Mouse (Mus musculus): Measurements from ENCODE around the gene Reep3. TPM values are rescaled to one million over a fixed set of nuclear protein-coding genes. Genes with fewer than 3 reads are reported as not detected.

Reep3 gene
- polyA plus RNA-seq, 1 experiment from 2014 or later = 54.9 TPM

- Histone ChIP-seq H3K4me2 (0 out of 2 replicates have a peak overlapping the region, but pooled peaks have one; percentile 13), H3K36me3 (no peaks in the 10 kb centered on the region), H3K4me3 (no peak overlapping the region), H3K9me3 (no peaks in the 10 kb centered on the region), H3K4me1 (peaks cover 48% of the 10 kb centered on the region), H3K9ac (no peak overlapping the region), H3K27ac (peak overlapping the region; percentile 73), H3K27me3 (no peaks in the 10 kb centered on the region)
- ATAC-seq (ENCODE audit: insufficient number of reproducible peaks, low FRiP score, low TSS enrichment, low read depth) = no peak
- 29% methylated on average over 7 of the region's 7 CpGs for WGBS
Observed at GRCm38 (mm10) chr10:67058297-67058696, 38.4 kb downstream of the Reep3 start.

- no peak overlapping the region for H3K4me2 ChIP-seq
- 80% methylated on average over 6 of the region's 6 CpGs for WGBS
- no peaks in the 10 kb centered on the region for H3K27me3 ChIP-seq
- no peaks in the 10 kb centered on the region for H3K9me3 ChIP-seq
- H3K4me1 ChIP-seq = peaks cover 52% of the 10 kb centered on the region
- H3K36me3 ChIP-seq = no peaks in the 10 kb centered on the region
- no peak overlapping the region for H3K4me3 ChIP-seq
- peak overlapping the region; percentile 73 for H3K27ac ChIP-seq
- H3K9ac ChIP-seq = no peak overlapping the region
- no peak for ATAC-seq (ENCODE audit: insufficient number of reproducible peaks, low FRiP score, low TSS enrichment, low read depth)
Observed at GRCm38 (mm10) chr10:67057696-67058095, 39.0 kb downstream of the Reep3 start.

- no peak overlapping the region for H3K9ac ChIP-seq
- peaks cover 56% of the 10 kb centered on the region for H3K4me1 ChIP-seq
- ATAC-seq (ENCODE audit: insufficient number of reproducible peaks, low FRiP score, low TSS enrichment, low read depth) = no peak
- no peak overlapping the region for H3K27ac ChIP-seq
- H3K36me3 ChIP-seq = no peaks in the 10 kb centered on the region
- no peaks in the 10 kb centered on the region for H3K9me3 ChIP-seq
- no peak overlapping the region for H3K4me3 ChIP-seq
- no peaks in the 10 kb centered on the region for H3K27me3 ChIP-seq
- no peak overlapping the region for H3K4me2 ChIP-seq
Observed at GRCm38 (mm10) chr10:67057208-67057607, 39.5 kb downstream of the Reep3 start.

DNA sequence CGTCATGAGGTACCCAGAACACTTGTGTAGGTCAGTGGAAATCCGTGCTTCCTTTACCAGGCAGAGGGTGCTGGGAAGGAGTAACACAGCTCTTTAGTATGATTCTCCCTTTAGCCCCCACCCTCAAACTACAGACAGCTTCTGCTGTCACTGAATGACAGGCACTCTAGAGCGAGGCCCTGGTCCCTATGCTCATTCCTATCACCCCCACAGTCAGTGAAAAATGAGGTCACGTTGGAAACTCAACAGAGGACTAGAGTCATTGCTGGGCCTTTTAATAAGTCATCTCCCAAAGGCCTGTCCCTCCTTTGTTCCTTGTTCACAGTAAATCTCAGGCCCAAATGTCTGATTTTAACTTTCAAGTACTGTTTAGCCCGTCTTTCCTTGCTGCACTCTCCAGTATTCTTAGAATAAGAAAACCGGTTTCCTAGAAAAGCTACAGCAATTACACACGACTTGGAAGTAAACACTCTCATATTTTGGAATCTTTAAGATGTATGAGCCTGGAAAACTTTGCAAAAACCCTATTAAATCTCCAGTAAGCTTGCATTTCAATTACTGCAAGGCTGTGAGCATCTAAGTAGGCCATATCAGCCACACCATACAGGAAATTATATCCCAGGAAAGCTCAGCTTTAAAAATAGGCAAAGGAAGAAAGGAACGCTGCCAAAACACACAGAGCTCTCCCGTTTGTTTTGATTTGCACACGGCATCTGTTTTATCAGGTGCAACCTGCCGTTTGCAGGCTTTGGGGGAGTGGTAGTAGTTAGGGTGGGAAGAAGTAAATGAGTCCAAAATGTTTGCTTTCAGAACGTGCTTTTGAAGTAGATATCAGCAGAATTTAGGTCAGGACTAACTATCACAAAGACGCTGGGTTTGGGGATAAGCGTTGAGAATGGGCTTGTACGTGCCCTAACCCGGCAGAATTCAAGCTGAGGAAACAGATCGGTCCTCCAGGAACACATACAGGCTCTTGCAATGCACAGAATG is 40.6 kb downstream of the Reep3 start:
- no peak overlapping the region for H3K9ac ChIP-seq
- ATAC-seq (ENCODE audit: insufficient number of reproducible peaks, low FRiP score, low TSS enrichment, low read depth) = no peak
- no peaks in the 10 kb centered on the region for H3K9me3 ChIP-seq
- 0 out of 2 replicates have a peak overlapping the region, but pooled peaks have one; percentile 10 for H3K4me2 ChIP-seq
- H3K4me3 ChIP-seq = no peak overlapping the region
- H3K27ac ChIP-seq = peak overlapping the region; percentile 62
- WGBS = 29% methylated on average over 17 of the region's 17 CpGs
- peaks cover 55% of the 10 kb centered on the region for H3K4me1 ChIP-seq
- H3K27me3 ChIP-seq = no peaks in the 10 kb centered on the region
- no peaks in the 10 kb centered on the region for H3K36me3 ChIP-seq

DNA sequence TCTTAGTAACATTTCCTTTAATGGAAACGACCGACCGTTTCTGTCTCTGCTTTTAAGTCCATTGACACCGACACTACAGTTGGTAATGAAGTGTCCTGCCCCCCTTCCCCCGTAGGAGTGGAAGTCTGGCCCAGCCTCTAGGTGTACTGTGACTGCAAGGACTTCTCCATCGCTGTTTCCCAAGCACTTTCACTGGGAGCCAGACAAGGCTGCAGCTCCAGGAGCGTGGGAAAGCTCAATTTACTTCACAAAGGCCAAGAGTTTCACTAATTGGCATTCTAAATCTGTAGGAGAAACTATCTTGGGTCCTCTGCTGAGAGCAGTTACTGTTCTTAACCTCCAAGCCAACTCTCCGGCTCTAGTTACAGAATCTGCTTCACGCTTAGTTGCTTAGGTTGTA is 43.3 kb downstream of the Reep3 start:
- Histone ChIP-seq H3K4me1 (peaks cover 48% of the 10 kb centered on the region), H3K4me2 (no peak overlapping the region), H3K4me3 (no peak overlapping the region), H3K9me3 (no peaks in the 10 kb centered on the region), H3K27me3 (no peaks in the 10 kb centered on the region), H3K36me3 (no peaks in the 10 kb centered on the region), H3K9ac (no peak overlapping the region), H3K27ac (0 out of 2 replicates have a peak overlapping the region, but pooled peaks have one; percentile 35)
- WGBS = 24% methylated on average over 9 of the region's 9 CpGs
- ATAC-seq (ENCODE audit: insufficient number of reproducible peaks, low FRiP score, low TSS enrichment, low read depth) = 0 out of 2 replicates have a peak, but pooled peaks have one; percentile 49

GRCm38 (mm10) chr10:67052429-67052828 is 44.3 kb downstream of the Reep3 start:
- Histone ChIP-seq H3K9ac (no peak overlapping the region), H3K36me3 (no peaks in the 10 kb centered on the region), H3K4me1 (peaks cover 45% of the 10 kb centered on the region), H3K4me3 (no peak overlapping the region), H3K27ac (peak overlapping the region; percentile 35; the same call in 1 of the 2 replicates), H3K4me2 (no peak overlapping the region), H3K27me3 (no peaks in the 10 kb centered on the region), H3K9me3 (no peaks in the 10 kb centered on the region)
- WGBS = 54% methylated on average over 9 of the region's 9 CpGs
- no peak for ATAC-seq (ENCODE audit: insufficient number of reproducible peaks, low FRiP score, low TSS enrichment, low read depth)

DNA sequence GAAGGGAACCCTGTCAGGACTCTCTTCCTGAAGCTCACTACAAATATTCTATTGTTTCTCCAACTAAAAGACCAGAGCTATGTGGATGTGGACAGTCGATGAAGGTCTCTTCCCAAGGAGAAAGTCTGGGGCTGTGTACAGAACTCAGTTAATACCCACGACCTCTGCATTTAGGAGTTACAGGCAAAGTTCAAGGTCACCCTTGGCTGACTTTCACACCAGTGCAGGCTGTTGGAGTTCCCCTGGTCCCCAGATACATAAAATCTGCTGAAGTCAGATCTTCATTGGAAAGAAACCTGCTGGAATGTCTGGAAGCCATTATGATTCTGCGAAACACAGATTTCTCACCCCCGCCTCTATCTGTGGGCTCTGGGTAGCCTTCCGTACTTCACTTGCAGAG is 45.3 kb downstream of the Reep3 start:
- no peaks in the 10 kb centered on the region for H3K36me3 ChIP-seq
- no peaks in the 10 kb centered on the region for H3K9me3 ChIP-seq
- H3K27me3 ChIP-seq = no peaks in the 10 kb centered on the region
- no peak overlapping the region for H3K27ac ChIP-seq
- ATAC-seq (ENCODE audit: insufficient number of reproducible peaks, low FRiP score, low TSS enrichment, low read depth) = no peak
- H3K4me1 ChIP-seq = peaks cover 40% of the 10 kb centered on the region
- no peak overlapping the region for H3K4me2 ChIP-seq
- 46% methylated on average over 5 of the region's 5 CpGs for WGBS
- H3K4me3 ChIP-seq = no peak overlapping the region
- H3K9ac ChIP-seq = no peak overlapping the region

DNA sequence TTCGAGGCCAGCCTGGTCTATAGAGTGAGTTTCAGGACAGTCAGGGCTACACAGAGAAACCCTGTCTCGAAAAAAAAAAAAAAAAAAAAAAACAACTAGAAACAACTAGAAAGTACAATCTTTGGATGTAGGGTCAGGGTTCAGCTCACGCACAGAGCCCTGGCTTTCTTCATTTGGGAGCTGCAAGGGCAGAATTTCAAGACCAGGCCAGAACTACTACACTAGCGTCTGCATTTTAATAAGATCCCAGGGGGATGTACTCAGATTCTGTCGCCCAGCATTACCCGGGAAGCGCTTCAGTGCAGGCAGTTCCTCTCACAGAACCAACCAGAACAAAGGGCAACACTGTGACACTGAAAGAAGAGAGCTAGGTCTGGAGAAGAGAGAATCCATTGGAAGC is 46.0 kb downstream of the Reep3 start:
- H3K36me3 ChIP-seq = no peaks in the 10 kb centered on the region
- H3K4me1 ChIP-seq = peaks cover 36% of the 10 kb centered on the region

GRCm38 (mm10) chr10:67049621-67050020 is 47.1 kb downstream of the Reep3 start:
- Histone ChIP-seq H3K9ac (no peak overlapping the region), H3K27ac (no peak overlapping the region), H3K9me3 (no peaks in the 10 kb centered on the region), H3K4me3 (no peak overlapping the region), H3K4me1 (peaks cover 37% of the 10 kb centered on the region), H3K4me2 (no peak overlapping the region), H3K36me3 (no peaks in the 10 kb centered on the region), H3K27me3 (no peaks in the 10 kb centered on the region)
- no peak for ATAC-seq (ENCODE audit: insufficient number of reproducible peaks, low FRiP score, low TSS enrichment, low read depth)
- 90% methylated on average over 7 of the region's 7 CpGs for WGBS

More for the DNA sequence above, 46.0 kb downstream of the Reep3 start:
- Histone ChIP-seq H3K4me3 (no peak overlapping the region), H3K27me3 (no peaks in the 10 kb centered on the region), H3K4me2 (no peak overlapping the region), H3K9ac (no peak overlapping the region), H3K9me3 (no peaks in the 10 kb centered on the region), H3K27ac (no peak overlapping the region)
- 60% methylated on average over 7 of the region's 7 CpGs for WGBS
- no peak for ATAC-seq (ENCODE audit: insufficient number of reproducible peaks, low FRiP score, low TSS enrichment, low read depth)

DNA sequence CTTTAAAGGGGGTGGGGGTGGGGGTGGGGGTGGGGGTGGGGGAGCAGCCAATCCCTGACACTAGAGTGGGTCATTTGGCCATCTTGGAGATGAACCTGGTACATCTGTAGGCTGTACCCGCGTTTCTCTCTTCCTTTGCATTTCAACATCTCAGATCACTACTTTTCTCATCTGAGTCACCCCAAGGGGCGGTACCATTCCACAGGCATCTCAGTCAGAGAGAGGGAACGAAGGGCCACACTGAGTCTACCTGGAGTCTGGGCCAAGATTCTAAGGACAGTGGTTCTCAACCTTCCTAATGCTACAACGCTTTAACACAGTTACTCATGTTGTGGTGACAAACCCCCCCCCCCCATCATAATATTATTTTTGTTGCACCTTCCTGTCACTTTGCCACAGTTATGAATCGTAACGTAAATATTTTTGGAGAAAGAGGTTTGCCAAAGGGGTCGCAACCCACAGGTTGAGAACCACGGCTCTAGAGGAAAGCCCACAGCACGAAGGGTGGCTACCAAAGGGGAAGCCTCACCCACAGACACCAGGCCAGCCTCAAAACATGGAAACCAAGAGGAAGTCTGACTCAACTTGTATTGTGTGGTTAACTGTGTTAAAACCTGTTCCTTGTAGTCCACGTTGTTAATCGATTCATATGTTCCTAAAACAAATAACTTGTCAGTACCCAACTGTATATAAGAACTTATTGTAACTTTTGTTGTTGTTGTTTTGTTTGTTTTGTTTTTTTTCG is 47.7 kb downstream of the Reep3 start:
- no peak for ATAC-seq (ENCODE audit: insufficient number of reproducible peaks, low FRiP score, low TSS enrichment, low read depth)
- no peaks in the 10 kb centered on the region for H3K27me3 ChIP-seq
- no peak overlapping the region for H3K4me2 ChIP-seq
- 88% methylated on average over 13 of the region's 13 CpGs for WGBS
- H3K27ac ChIP-seq = no peak overlapping the region
- no peaks in the 10 kb centered on the region for H3K9me3 ChIP-seq
- no peak overlapping the region for H3K4me3 ChIP-seq
- H3K9ac ChIP-seq = no peak overlapping the region
- H3K36me3 ChIP-seq = no peaks in the 10 kb centered on the region
- peaks cover 37% of the 10 kb centered on the region for H3K4me1 ChIP-seq

- peak overlapping the region; percentile 23; the same call in 1 of the 2 replicates for H3K27ac ChIP-seq
- no peak for ATAC-seq (ENCODE audit: insufficient number of reproducible peaks, low FRiP score, low TSS enrichment, low read depth)
- no peaks in the 10 kb centered on the region for H3K9me3 ChIP-seq
- WGBS = 57% methylated on average over 18 of the region's 18 CpGs
- no peak overlapping the region for H3K4me3 ChIP-seq
- H3K4me2 ChIP-seq = no peak overlapping the region
- peaks cover 30% of the 10 kb centered on the region for H3K4me1 ChIP-seq
- no peaks in the 10 kb centered on the region for H3K36me3 ChIP-seq
- no peaks in the 10 kb centered on the region for H3K27me3 ChIP-seq
- no peak overlapping the region for H3K9ac ChIP-seq
Observed at GRCm38 (mm10) chr10:67047712-67048645, 48.8 kb downstream of the Reep3 start.
